Mouse (Mus musculus): ENCODE data around the gene Cnot11. TPM values are rescaled to one million over a fixed set of nuclear protein-coding genes. Genes with fewer than 3 reads are reported as not detected.

Cnot11 gene
- polyA plus RNA-seq, 1 experiment from 2014 or later, result 11.1 TPM

GRCm38 (mm10) chr1:39499485-39499941 is 35.3 kb upstream of the Cnot11 start:
- Histone ChIP-seq H3K27me3 (ENCODE audit: control insufficient read depth, insufficient read depth, low read length) (no peaks in the 10 kb centered on the region), H3K4me2 (replicated peaks; ENCODE audit: low read depth) (no peak overlapping the region), H3K4me3 (ENCODE audit: low read depth, low read length) (no peak overlapping the region), H3K27ac (replicated peaks) (no peak overlapping the region), H3K9ac (ENCODE audit: low read length) (no peak overlapping the region), H3K4me1 (replicated peaks; ENCODE audit: control insufficient read depth, insufficient read depth) (no peaks in the 10 kb centered on the region), H3K9me3 (ENCODE audit: control insufficient read depth, low read length) (no peaks in the 10 kb centered on the region), H3K36me3 (ENCODE audit: control insufficient read depth, insufficient read depth, low read length) (no peaks in the 10 kb centered on the region)
- ATAC-seq (ENCODE audit: low FRiP score, low TSS enrichment), result peak; percentile 42; the same call in 1 of the 2 replicates
- TF ChIP-seq EP300 (optimal IDR thresholded peaks at IDR 0.05), result no peak
- no peak for TF ChIP-seq CTCF (IDR thresholded peaks at IDR 0.05; ENCODE audit: low read depth)
- 90% methylated on average over 2 of the region's 2 CpGs for WGBS
- DNase-seq (ENCODE audit: low spot score), result no peak

- H3K4me3 ChIP-seq (ENCODE audit: low read depth, low read length), result no peak overlapping the region
- no peaks in the 10 kb centered on the region for H3K4me1 ChIP-seq (replicated peaks; ENCODE audit: control insufficient read depth, insufficient read depth)
- H3K4me2 ChIP-seq (replicated peaks; ENCODE audit: low read depth), result no peak overlapping the region
- ATAC-seq (ENCODE audit: low FRiP score, low TSS enrichment), result no peak
- H3K9ac ChIP-seq (ENCODE audit: low read length), result no peak overlapping the region
- no peak for DNase-seq (ENCODE audit: low spot score)
- TF ChIP-seq CTCF (IDR thresholded peaks at IDR 0.05; ENCODE audit: low read depth), result no peak
- TF ChIP-seq EP300 (optimal IDR thresholded peaks at IDR 0.05), result no peak
- H3K9me3 ChIP-seq (ENCODE audit: control insufficient read depth, low read length), result no peaks in the 10 kb centered on the region
- WGBS, result 80% methylated on average over 17 of the region's 17 CpGs
- H3K27ac ChIP-seq (replicated peaks), result no peak overlapping the region
- H3K27me3 ChIP-seq (ENCODE audit: control insufficient read depth, insufficient read depth, low read length), result no peaks in the 10 kb centered on the region
- H3K36me3 ChIP-seq (ENCODE audit: control insufficient read depth, insufficient read depth, low read length), result no peaks in the 10 kb centered on the region
Observed at GRCm38 (mm10) chr1:39502817-39503633, 31.8 kb upstream of the Cnot11 start.

- Histone ChIP-seq H3K4me2 (replicated peaks; ENCODE audit: low read depth) (no peak overlapping the region), H3K27me3 (ENCODE audit: control insufficient read depth, insufficient read depth, low read length) (no peaks in the 10 kb centered on the region), H3K4me1 (replicated peaks; ENCODE audit: control insufficient read depth, insufficient read depth) (no peaks in the 10 kb centered on the region), H3K27ac (replicated peaks) (no peak overlapping the region), H3K9me3 (ENCODE audit: control insufficient read depth, low read length) (no peaks in the 10 kb centered on the region), H3K4me3 (ENCODE audit: low read depth, low read length) (no peak overlapping the region), H3K36me3 (ENCODE audit: control insufficient read depth, insufficient read depth, low read length) (no peaks in the 10 kb centered on the region), H3K9ac (ENCODE audit: low read length) (no peak overlapping the region)
- ATAC-seq (ENCODE audit: low FRiP score, low TSS enrichment), result no peak
- WGBS, result 11% methylated on average over 1 of the region's 1 CpGs
- no peak for DNase-seq (ENCODE audit: low spot score)
- TF ChIP-seq CTCF (IDR thresholded peaks at IDR 0.05; ENCODE audit: low read depth) (peak; percentile 73), EP300 (optimal IDR thresholded peaks at IDR 0.05) (no peak)
Observed at GRCm38 (mm10) chr1:39504261-39504660, 30.5 kb upstream of the Cnot11 start.

- H3K4me2 ChIP-seq (replicated peaks; ENCODE audit: low read depth), result no peak overlapping the region
- H3K36me3 ChIP-seq (ENCODE audit: control insufficient read depth, insufficient read depth, low read length), result no peaks in the 10 kb centered on the region
- no peaks in the 10 kb centered on the region for H3K4me1 ChIP-seq (replicated peaks; ENCODE audit: control insufficient read depth, insufficient read depth)
- no peak overlapping the region for H3K27ac ChIP-seq (replicated peaks)
- no peak for ATAC-seq (ENCODE audit: low FRiP score, low TSS enrichment)
- WGBS, result 55% methylated on average over 9 of the region's 9 CpGs
- H3K4me3 ChIP-seq (ENCODE audit: low read depth, low read length), result no peak overlapping the region
- no peak for TF ChIP-seq CTCF (IDR thresholded peaks at IDR 0.05; ENCODE audit: low read depth)
- TF ChIP-seq EP300 (optimal IDR thresholded peaks at IDR 0.05), result no peak
- no peak for DNase-seq (ENCODE audit: low spot score)
- H3K9ac ChIP-seq (ENCODE audit: low read length), result no peak overlapping the region
- H3K9me3 ChIP-seq (ENCODE audit: control insufficient read depth, low read length), result no peaks in the 10 kb centered on the region
- H3K27me3 ChIP-seq (ENCODE audit: control insufficient read depth, insufficient read depth, low read length), result no peaks in the 10 kb centered on the region
Observed at GRCm38 (mm10) chr1:39505600-39505999, 29.2 kb upstream of the Cnot11 start.

- no peak for TF ChIP-seq EP300 (optimal IDR thresholded peaks at IDR 0.05)
- no peak for TF ChIP-seq CTCF (IDR thresholded peaks at IDR 0.05; ENCODE audit: low read depth)
- DNase-seq (ENCODE audit: low spot score) (no peak), ATAC-seq (ENCODE audit: low FRiP score, low TSS enrichment) (no peak)
- no peak overlapping the region for H3K9ac ChIP-seq (ENCODE audit: low read length)
- no peak overlapping the region for H3K4me3 ChIP-seq (ENCODE audit: low read depth, low read length)
- no peak overlapping the region for H3K4me2 ChIP-seq (replicated peaks; ENCODE audit: low read depth)
- H3K4me1 ChIP-seq (replicated peaks; ENCODE audit: control insufficient read depth, insufficient read depth), result no peaks in the 10 kb centered on the region
- no peaks in the 10 kb centered on the region for H3K27me3 ChIP-seq (ENCODE audit: control insufficient read depth, insufficient read depth, low read length)
- no peaks in the 10 kb centered on the region for H3K36me3 ChIP-seq (ENCODE audit: control insufficient read depth, insufficient read depth, low read length)
- no peak overlapping the region for H3K27ac ChIP-seq (replicated peaks)
- 79% methylated on average over 8 of the region's 8 CpGs for WGBS
- no peaks in the 10 kb centered on the region for H3K9me3 ChIP-seq (ENCODE audit: control insufficient read depth, low read length)
Observed at GRCm38 (mm10) chr1:39511775-39512174, 23.0 kb upstream of the Cnot11 start.

- no peaks in the 10 kb centered on the region for H3K9me3 ChIP-seq (ENCODE audit: control insufficient read depth, low read length)
- H3K27ac ChIP-seq (replicated peaks), result no peak overlapping the region
- no peaks in the 10 kb centered on the region for H3K27me3 ChIP-seq (ENCODE audit: control insufficient read depth, insufficient read depth, low read length)
- no peak for TF ChIP-seq EP300 (optimal IDR thresholded peaks at IDR 0.05)
- TF ChIP-seq CTCF (IDR thresholded peaks at IDR 0.05; ENCODE audit: low read depth), result no peak
- ATAC-seq (ENCODE audit: low FRiP score, low TSS enrichment) (no peak), DNase-seq (ENCODE audit: low spot score) (no peak)
- H3K9ac ChIP-seq (ENCODE audit: low read length), result no peak overlapping the region
- H3K4me1 ChIP-seq (replicated peaks; ENCODE audit: control insufficient read depth, insufficient read depth), result no peaks in the 10 kb centered on the region
- no peak overlapping the region for H3K4me3 ChIP-seq (ENCODE audit: low read depth, low read length)
- H3K36me3 ChIP-seq (ENCODE audit: control insufficient read depth, insufficient read depth, low read length), result no peaks in the 10 kb centered on the region
- WGBS, result 64% methylated on average over 1 of the region's 1 CpGs
- no peak overlapping the region for H3K4me2 ChIP-seq (replicated peaks; ENCODE audit: low read depth)
Observed at GRCm38 (mm10) chr1:39512183-39512582, 22.6 kb upstream of the Cnot11 start.
